Mouse (Mus musculus): ENCODE results near the gene Fsip1. TPM values are rescaled to one million over a fixed set of nuclear protein-coding genes. Genes with fewer than 3 reads are reported as not detected.
A peak's percentile ranks its signal among the peaks of the same experiment; 100 is the strongest.
"Not testable (repeated sequence)": the region's sequence is repeated elsewhere in the genome, so short reads cannot be mapped to it uniquely, and the experiment has no call there.

Fsip1 gene
- 1 to 10 TPM in 1 of 2 experiments, under 1 TPM in 1; 0.81 to 1.3 TPM for total RNA-seq (2021)
- long read RNA-seq, experiment 1, partial matches to known transcripts: 0 of 2 reads
- long read RNA-seq, experiment 1, other reads (novel, unspliced or antisense): 0 of 2 reads
- long read RNA-seq, experiment 2, partial matches to known transcripts: 0 of 1 reads
- long read RNA-seq, experiment 2, other reads (novel, unspliced or antisense): 0 of 1 reads

DNA sequence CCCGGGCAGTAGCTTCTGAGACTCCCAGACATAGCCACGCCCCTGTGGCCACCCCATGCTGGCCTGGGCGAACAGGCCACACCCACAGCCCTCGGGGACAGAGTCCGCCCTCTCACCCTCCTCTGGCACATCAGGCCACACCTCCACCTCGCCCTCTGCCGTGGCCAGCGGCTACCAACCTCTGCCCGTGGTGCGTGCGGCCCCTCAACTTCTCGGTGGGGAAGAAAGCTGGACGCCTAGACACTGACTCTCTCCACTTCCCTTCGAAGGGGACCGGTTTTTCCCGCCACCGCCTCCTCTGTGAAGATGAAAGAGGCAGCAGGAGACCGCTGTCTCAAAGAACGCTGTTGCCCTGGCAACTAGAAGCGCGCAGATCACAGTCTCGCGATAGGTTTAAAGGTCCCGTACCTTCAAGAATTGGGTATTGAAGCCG is at the start of gene Fsip1:
Fsip1 (minus strand) TSS at position 346 of the 433 bp plus-strand sequence.
- DNase-seq (ENCODE audit: low spot score in 2 of 2): peak; percentile 28 to 51

GRCm38 (mm10) chr2:118306522-118306895 is 49.7 kb upstream of the Fsip1 start:
- no peak for DNase-seq (ENCODE audit: low spot score in 2 of 2)

- no peak for DNase-seq (ENCODE audit: low spot score in 2 of 2)
Observed at GRCm38 (mm10) chr2:118305827-118306521, 49.2 kb upstream of the Fsip1 start.

- DNase-seq (ENCODE audit: low spot score in 2 of 2): no peak
Observed at GRCm38 (mm10) chr2:118303456-118303855, 46.7 kb upstream of the Fsip1 start.

DNA sequence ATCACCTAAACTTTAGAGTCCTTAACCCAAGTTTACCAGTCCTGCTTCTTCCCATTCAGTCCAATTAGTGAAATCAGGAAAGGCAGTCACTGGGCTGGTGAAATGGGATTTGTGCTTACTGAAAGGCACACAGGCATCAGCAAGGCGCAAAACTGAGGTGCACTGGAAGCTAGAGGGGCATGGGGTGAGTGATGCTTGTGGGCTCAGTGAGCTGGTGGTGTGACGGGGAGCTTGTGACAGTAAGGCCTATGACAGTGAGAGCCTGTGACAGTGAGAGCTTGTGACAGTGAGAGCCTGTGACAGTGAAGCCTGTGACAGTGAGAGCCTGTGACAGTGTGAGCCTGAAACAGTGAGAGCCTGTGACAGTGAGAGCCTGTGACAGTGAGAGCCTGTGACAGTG is 44.9 kb upstream of the Fsip1 start:
- no peak for DNase-seq (ENCODE audit: low spot score in 2 of 2)

GRCm38 (mm10) chr2:118301041-118301545 is 44.3 kb upstream of the Fsip1 start:
- no peak for DNase-seq (ENCODE audit: low spot score in 2 of 2)

DNA sequence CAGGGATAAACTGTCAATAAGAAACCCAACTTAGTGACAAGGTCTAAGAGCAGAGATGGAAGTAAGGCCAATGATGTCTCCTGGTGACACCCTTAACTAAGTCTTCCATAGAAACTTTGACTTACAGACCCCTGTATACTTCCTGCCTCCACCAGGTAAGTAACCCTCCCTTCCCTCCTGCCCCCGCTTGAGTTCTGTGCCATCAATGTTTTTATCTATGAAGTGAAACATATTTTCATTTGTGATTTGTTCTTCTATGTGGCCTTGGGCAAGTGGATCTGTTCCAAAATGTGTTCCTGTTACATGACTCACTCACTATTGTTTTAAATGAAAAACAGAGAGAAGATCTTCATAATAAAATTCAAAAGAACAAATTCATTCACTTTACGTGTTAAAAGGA is 43.2 kb upstream of the Fsip1 start:
- no peak for DNase-seq (ENCODE audit: low spot score in 2 of 2)

GRCm38 (mm10) chr2:118298601-118299000 is 41.8 kb upstream of the Fsip1 start:
- DNase-seq (ENCODE audit: low spot score in 2 of 2): no peak

GRCm38 (mm10) chr2:118297966-118298365 is 41.2 kb upstream of the Fsip1 start:
- DNase-seq (ENCODE audit: low spot score in 2 of 2): no peak

DNA sequence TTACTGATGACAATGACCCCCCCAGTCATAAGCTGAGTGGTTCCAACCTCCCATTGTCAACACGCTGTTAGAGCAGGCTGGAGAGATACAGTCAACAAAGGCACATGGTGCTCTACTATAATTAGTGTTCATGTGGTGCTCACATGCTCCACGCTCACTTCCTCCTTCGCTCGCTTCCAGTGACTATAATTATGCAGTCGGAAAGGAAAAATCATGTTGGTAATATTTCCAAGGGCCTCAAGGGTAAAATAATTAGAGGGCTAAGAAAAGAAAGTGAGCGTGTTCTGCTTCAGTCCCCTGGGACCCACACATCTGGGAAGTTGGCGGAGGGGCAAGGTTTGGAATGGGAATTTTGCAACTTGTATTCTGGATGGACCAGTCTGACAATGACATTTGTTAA is 38.7 kb upstream of the Fsip1 start:
- DNase-seq (ENCODE audit: low spot score in 2 of 2): peak in 1 of 2 experiments; percentile 17

GRCm38 (mm10) chr2:118293583-118293982 is 36.8 kb upstream of the Fsip1 start:
- DNase-seq (ENCODE audit: low spot score in 2 of 2): no peak

DNA sequence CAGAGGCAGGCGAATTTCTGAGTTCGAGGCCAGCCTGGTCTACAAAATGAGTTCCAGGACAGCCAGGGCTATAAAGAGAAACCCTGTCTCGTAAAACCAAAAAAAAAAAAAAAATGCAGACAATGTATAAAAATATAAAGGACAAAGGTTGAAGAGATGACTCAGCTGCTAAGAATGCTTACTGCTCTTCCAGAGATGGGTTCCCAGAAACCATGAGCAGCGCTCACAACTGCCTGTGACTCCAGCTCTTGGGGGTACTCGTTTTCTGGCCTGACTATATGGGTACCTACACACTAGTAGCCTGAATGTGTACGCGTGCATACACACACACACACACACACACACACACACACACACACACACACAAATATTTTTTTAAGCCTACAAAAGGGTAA is 32.3 kb upstream of the Fsip1 start:
- DNase-seq (ENCODE audit: low spot score in 2 of 2): not testable (repeated sequence)

DNA sequence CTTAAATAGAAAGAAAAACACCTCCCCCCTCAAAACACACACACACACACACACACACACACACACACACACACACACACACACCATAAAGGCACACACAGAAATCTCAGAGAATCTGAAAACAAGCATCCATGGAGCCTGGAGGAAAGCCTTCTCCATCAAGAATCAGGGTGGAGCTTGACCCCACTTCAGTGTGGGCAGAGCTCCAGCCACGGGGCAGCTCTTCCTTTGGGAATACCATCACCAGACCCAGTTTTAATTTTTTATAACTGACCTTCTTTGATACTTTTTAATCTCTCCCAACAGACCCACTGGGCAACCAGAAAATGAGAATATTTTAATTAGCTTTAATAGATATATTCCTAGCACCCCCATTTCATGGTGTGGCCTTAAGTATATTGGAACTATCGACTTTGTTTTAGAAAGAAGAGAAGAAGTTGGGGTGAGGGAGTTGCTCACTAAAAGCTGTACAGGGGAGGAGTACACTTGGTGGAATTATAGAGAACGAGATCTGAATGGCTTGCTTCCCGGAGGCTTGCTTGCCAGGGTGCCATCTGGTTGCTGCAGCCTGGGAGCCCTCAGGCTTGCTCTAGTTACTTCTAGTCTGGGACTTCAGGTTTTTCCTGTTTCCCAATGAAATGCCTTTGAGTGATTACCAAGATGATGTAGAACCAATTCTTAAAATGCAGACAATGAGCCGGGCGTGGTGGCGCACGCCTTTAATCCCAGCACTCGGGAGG is 31.7 kb upstream of the Fsip1 start:
- no peak for DNase-seq (ENCODE audit: low spot score in 2 of 2)

- DNase-seq (ENCODE audit: low spot score in 2 of 2): no peak
Observed at GRCm38 (mm10) chr2:118287678-118288077, 30.9 kb upstream of the Fsip1 start.

DNA sequence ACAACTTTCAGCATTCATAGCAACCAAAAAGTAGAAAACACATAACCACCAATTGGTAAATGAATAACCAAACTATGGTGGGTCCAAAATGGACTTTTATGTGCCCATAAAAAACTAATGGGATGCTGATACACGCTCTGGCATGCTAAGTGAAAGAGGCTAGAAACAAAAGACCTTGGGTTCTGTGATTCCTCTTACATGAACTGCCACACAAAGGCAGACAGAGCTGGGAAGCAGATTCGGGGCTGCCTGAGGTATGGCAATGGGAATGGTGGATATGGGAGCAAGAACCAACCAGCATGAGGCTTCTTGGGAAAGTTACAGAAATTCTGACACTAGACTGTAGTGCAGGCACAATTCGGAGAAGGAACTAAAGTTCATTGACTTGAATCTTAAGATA is 25.7 kb upstream of the Fsip1 start:
- no peak for DNase-seq (ENCODE audit: low spot score in 2 of 2)

DNA sequence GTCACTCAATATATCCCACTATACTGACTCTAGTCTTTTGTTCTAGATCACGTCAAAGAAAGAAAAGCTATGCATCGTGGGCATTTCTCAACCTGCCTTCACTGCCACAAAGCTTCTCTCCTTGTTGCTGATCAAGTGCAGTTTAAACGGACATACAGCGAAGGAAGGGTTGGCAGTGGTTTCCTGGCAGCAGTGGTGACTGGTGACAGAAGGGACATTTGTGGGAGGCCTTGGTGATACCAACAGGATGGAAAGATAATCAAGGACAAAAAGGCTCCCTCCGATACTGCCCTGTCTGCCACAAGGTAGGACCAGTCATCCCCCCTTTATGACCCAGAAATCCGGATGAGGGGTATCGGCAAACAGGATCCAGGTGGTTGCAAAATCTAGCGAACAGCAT is 21.5 kb upstream of the Fsip1 start:
- no peak for DNase-seq (ENCODE audit: low spot score in 2 of 2)

DNA sequence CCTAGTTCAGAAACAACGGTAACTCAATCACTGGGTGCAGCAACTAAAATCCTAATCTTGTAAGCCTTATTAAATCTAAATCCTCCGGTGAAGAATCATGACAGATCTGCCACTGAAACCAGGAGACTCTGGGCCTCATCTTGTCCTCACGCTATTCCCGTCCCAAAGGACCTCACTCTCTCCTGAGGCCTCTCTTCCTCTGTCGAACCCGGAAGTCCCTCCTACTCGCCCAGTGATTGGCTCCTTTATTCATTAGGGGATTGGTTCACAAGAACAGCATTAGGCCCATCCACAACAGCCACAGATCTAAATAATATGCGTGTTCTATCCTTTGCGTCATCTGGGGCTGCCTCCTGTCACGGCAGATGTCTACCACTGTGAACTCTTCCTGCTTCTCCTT is 14.8 kb upstream of the Fsip1 start:
- peak in 1 of 2 experiments; percentile 13 for DNase-seq (ENCODE audit: low spot score in 2 of 2)

- peak; percentile 29 to 62 for DNase-seq (ENCODE audit: low spot score in 2 of 2)
Observed at GRCm38 (mm10) chr2:118270213-118270612, 13.4 kb upstream of the Fsip1 start.

DNA sequence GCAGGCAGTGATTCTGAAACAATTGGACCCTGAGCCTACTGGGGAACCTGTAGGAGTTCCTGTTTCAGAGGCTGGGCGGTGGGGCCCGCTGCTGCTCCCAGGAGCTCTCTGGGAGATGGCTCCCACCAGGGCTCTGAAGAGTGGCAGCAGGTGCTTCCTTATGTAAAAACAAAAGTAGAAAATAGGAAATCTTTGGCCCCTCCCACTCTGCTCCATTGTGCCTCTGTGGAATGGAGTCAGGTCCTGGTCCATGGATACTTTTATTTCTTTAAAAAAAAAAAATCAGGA is 7.1 kb upstream of the Fsip1 start:
- no peak for DNase-seq (ENCODE audit: low spot score in 2 of 2)

GRCm38 (mm10) chr2:118263151-118263913 is 6.6 kb upstream of the Fsip1 start:
- DNase-seq (ENCODE audit: low spot score in 2 of 2): peak; percentile 60 to 72

DNA sequence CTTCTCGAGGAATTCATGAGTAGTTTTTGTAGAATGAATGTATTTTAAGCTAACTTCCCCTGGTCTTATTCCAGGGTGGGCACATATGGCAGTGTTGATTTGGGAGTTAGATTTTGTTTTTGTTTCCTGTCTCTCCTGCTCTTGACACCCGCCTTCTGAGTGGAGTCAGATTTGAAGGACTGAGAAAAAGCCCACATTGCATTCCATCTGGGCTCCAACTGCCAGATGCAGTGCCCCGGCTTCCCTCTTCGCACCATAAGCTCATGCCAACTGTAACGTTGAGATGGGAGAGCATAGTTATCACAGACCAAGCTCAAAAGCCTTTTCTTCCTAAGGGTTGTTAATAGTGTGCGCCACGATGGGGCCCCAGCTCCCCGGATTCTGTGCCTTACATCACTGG is 5.9 kb upstream of the Fsip1 start:
- peak; percentile 53 to 76 for DNase-seq (ENCODE audit: low spot score in 2 of 2)

- no peak for DNase-seq (ENCODE audit: low spot score in 2 of 2)
Observed at GRCm38 (mm10) chr2:118259746-118260145, 3.0 kb upstream of the Fsip1 start.
